Mouse (Mus musculus) ES-E14 (cell line): ENCODE data around the gene Ppp1r17. TPM values are rescaled to one million over a fixed set of nuclear protein-coding genes. Genes with fewer than 3 reads are reported as not detected.

ENCODE experiments used
- DNase-seq: peaks from one replicate; pipeline ENCODE4 v3.0.0-alpha.2; 2013; ENCODE audit warnings: low read depth, low spot score
- H3K27ac ChIP-seq: 2 replicates; pipeline ENCODE4 v1.5.1; 2012; ENCODE audit warnings: low read depth, mild to moderate bottlenecking, low read length, moderate library complexity, mixed read lengths; ENCODE audit not compliant: poor library complexity, insufficient read depth, severe bottlenecking
- H3K36me3 ChIP-seq: 2 replicates; pipeline ENCODE4 v1.6.1; 2012; ENCODE audit warnings: mild to moderate bottlenecking, low read length, moderate library complexity, mixed read lengths; ENCODE audit not compliant: control insufficient read depth, poor library complexity, insufficient read depth, severe bottlenecking
- H3K4me1 ChIP-seq, 2 experiments: fragments of 150-350 bp in 1 of 2; sonication (generic) in 1 of 2; 2 replicates each; pipeline ENCODE4 v1.6.1; 2012; ENCODE audit warnings: low read length in 2 of 2, mild to moderate bottlenecking in 1 of 2, mixed read lengths in 1 of 2; ENCODE audit not compliant: control insufficient read depth in 2 of 2, insufficient read depth in 2 of 2, poor library complexity in 1 of 2
- H3K4me3 ChIP-seq, 2 experiments: fragments of 150-350 bp in 1 of 2; sonication (generic) in 1 of 2; 2 replicates each; pipeline ENCODE4 v1.5.1; 2012; ENCODE audit warnings: low read length in 2 of 2, low read depth in 1 of 2, mild to moderate bottlenecking in 1 of 2, mixed read lengths in 1 of 2; ENCODE audit not compliant: insufficient read depth in 1 of 2, poor library complexity in 1 of 2, severe bottlenecking in 1 of 2
- H3K9ac ChIP-seq: 2 replicates; pipeline ENCODE4 v1.6.1; 2012; ENCODE audit warnings: low read depth, mild to moderate bottlenecking, low read length, mixed read lengths; ENCODE audit not compliant: poor library complexity, insufficient read depth, severe bottlenecking
- H3K9me3 ChIP-seq: fragments of 150-350 bp; sonication (generic); 2 replicates; pipeline ENCODE4 v1.6.1; 2012; ENCODE audit warnings: low read depth, mild to moderate bottlenecking, low read length; ENCODE audit not compliant: control insufficient read depth, insufficient read depth
- CHD2 ChIP-seq: IDR thresholded peaks from 2 replicates; pipeline ENCODE4 v1.6.1; 2014; ENCODE audit warnings: mild to moderate bottlenecking, low read depth, low read length, inconsistent platforms
- HCFC1 ChIP-seq: IDR thresholded peaks from 2 replicates; pipeline ENCODE4 v1.6.1; 2012; ENCODE audit warnings: low read length, inconsistent platforms, borderline replicate concordance; ENCODE audit not compliant: insufficient read depth
- MAFK ChIP-seq: IDR thresholded peaks from 2 replicates; pipeline ENCODE4 v1.6.1; 2014; ENCODE audit warnings: mild to moderate bottlenecking, low read depth, low read length, inconsistent platforms; ENCODE audit not compliant: insufficient read depth
- ZC3H11A ChIP-seq: IDR thresholded peaks from 2 replicates; pipeline ENCODE4 v1.6.1; 2012; ENCODE audit warnings: low read depth, mild to moderate bottlenecking, inconsistent platforms, low read length, borderline replicate concordance
- ZNF384 ChIP-seq: IDR thresholded peaks from 2 replicates; pipeline ENCODE4 v1.6.1; 2012; ENCODE audit warnings: low read depth, low read length, inconsistent platforms
- in situ Hi-C, 2 experiments: fragments of 600-800 bp; cut with MboI; formaldehyde crosslinking; loops; one replicate each; pipeline ENCODE4 v1.15.1; 2025; ENCODE audit warnings: low sequenced_read_pairs in 2 of 2, inconsistent platforms in 1 of 2; ENCODE audit not compliant: unreplicated experiment in 2 of 2
- total RNA-seq: library from RNA; depleted of rRNA; stranded (reverse); fragments of 300-350 nt; gene quantifications from 2 replicates; pipeline ENCODE4 v1.2.3, GENCODE M21; 2012

Ppp1r17 gene
- total RNA-seq, 1 experiment = not detected

GRCm38 (mm10) chr6:56032231-56032630 lies 14.9 kb downstream of the Ppp1r17 start:
- Histone ChIP-seq H3K4me3 (no peak overlapping the region), H3K4me1 (no peaks in the 10 kb centered on the region), H3K9me3 (no peaks in the 10 kb centered on the region), H3K36me3 (no peaks in the 10 kb centered on the region), H3K27ac (no peak overlapping the region), H3K9ac (no peak overlapping the region)
- TF ChIP-seq MAFK = no peak
- TF ChIP-seq ZC3H11A = no peak
- no peak for TF ChIP-seq HCFC1
- TF ChIP-seq CHD2 = no peak
- no peak for TF ChIP-seq ZNF384
- DNase-seq = no peak
- in situ Hi-C loops = no loop called here

GRCm38 (mm10) chr6:56035054-56035453 lies 17.8 kb downstream of the Ppp1r17 start:
- TF ChIP-seq HCFC1 = no peak
- TF ChIP-seq CHD2 = no peak
- TF ChIP-seq ZC3H11A = no peak
- TF ChIP-seq ZNF384 = no peak
- TF ChIP-seq MAFK = no peak
- DNase-seq = no peak
- in situ Hi-C loops = no loop called here
- no peaks in the 10 kb centered on the region for H3K9me3 ChIP-seq
- no peak overlapping the region for H3K9ac ChIP-seq
- H3K27ac ChIP-seq = no peak overlapping the region
- no peaks in the 10 kb centered on the region for H3K4me1 ChIP-seq
- H3K4me3 ChIP-seq = no peak overlapping the region
- H3K36me3 ChIP-seq = no peaks in the 10 kb centered on the region

GRCm38 (mm10) chr6:56039476-56040055 lies 22.3 kb downstream of the Ppp1r17 start:
- no peak overlapping the region for H3K27ac ChIP-seq
- no peaks in the 10 kb centered on the region for H3K9me3 ChIP-seq
- no peak for DNase-seq
- no peaks in the 10 kb centered on the region for H3K4me1 ChIP-seq
- H3K4me3 ChIP-seq = no peak overlapping the region
- TF ChIP-seq ZNF384 = no peak
- TF ChIP-seq HCFC1 = no peak
- TF ChIP-seq MAFK = no peak
- no peak for TF ChIP-seq CHD2
- no peak for TF ChIP-seq ZC3H11A
- H3K36me3 ChIP-seq = no peaks in the 10 kb centered on the region
- H3K9ac ChIP-seq = no peak overlapping the region
- in situ Hi-C loops = no loop called here

DNA sequence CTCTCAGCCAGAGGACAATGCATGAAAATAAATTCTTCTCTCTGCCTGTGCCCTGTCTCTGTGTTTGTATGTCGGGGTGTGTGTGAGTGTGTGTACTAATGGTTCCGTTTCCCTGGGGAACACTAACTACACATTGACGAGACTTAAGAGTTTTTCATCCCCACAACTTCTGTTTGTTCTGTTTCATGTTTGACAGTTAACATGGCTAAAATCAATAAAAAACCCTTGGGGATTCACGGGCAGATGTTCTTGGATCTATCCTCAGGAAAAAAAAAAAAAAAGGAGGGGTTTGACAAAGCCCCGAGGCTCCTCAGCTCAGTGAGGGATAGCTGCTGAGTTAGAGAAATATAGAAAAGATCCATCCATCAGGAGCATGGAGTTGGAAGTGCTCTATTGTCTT lies 27.0 kb downstream of the Ppp1r17 start:
- no peak overlapping the region for H3K9ac ChIP-seq
- TF ChIP-seq ZC3H11A (no peak), ZNF384 (no peak), CHD2 (no peak), MAFK (no peak), HCFC1 (no peak)
- DNase-seq = no peak
- no peak overlapping the region for H3K4me3 ChIP-seq
- in situ Hi-C loops = no loop called here
- no peaks in the 10 kb centered on the region for H3K36me3 ChIP-seq
- no peaks in the 10 kb centered on the region for H3K9me3 ChIP-seq
- no peaks in the 10 kb centered on the region for H3K4me1 ChIP-seq
- no peak overlapping the region for H3K27ac ChIP-seq

DNA sequence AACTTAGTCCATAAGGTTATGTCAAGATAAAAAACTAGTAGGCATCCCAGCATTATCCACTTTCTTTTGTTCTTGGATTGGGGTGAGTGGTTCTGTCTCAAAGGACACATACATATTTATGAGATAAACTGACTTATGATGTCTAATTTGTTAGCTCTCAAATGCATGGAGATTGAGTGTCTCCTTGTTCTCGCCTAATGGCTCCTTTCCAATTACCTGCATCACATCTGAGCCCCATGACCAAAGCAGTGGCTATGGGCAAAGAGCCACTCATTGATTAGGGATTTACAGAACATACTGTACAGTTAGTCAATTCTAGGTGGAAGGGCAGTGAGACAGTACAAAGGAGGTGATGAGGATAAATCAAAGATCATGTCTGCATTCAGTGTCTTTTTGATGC lies 27.4 kb downstream of the Ppp1r17 start:
- no peak for TF ChIP-seq ZC3H11A
- no peak for TF ChIP-seq ZNF384
- TF ChIP-seq HCFC1 = no peak
- TF ChIP-seq CHD2 = no peak
- no peak for TF ChIP-seq MAFK
- no peak overlapping the region for H3K4me3 ChIP-seq
- H3K4me1 ChIP-seq = no peaks in the 10 kb centered on the region
- no peaks in the 10 kb centered on the region for H3K9me3 ChIP-seq
- H3K36me3 ChIP-seq = no peaks in the 10 kb centered on the region
- in situ Hi-C loops = no loop called here
- no peak overlapping the region for H3K9ac ChIP-seq
- no peak for DNase-seq
- no peak overlapping the region for H3K27ac ChIP-seq
